Mouse (Mus musculus) cerebellum, postnatal 36 days (tissue): ENCODE measurements around the gene Gse1.

ENCODE experiments used
- DNase-seq, 2 experiments: peaks; one replicate each; pipeline ENCODE4 v3.0.0; 2021 to 2022; ENCODE audit warnings: mixed read lengths in 2 of 2

Gene Gse1

DNA sequence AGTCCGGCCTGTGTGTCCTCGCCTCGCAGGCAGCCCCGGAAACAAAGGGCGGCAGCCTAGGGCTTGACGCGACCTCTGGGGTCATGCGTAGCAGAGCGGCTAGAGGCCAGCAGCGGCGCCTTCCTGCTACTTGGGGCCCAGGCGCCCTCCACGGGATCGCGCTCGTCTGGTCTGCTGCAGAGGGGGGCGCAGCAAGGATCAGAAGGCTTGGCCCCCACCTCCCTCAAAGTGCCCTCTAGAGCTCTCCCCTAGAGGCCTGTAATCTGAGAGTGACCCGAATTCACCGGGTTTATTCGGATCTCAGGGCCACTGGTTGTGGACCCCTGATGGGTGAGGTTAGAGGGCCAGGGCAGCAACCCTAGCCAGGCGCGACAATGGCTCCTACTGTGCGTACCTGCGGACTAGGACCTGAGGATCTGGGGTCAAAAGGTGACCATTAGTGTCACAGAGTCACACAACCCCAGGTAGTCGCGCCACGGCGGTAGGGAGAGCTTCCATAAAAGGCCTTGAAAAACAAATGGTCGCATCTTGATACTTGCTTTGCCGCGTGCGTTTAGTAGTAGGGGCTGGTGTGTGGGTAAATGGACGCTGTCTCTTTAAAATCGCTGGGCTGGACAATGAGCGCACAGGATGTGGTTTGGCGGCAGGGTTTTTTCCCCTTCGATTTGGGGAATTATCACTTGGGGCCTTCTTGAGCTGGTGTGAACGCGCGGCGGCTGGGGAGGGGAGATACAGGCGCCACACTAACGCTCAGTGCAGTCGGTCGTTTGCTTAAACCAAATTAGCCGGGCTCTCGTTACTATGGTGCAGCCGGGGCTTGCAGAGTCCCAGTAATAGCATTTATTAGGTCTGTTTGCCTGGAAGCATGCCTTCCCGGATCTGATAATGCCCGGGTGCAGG is 258.5 kb downstream of the Gse1 start:
- peak; percentile 57 to 60 for DNase-seq

DNA sequence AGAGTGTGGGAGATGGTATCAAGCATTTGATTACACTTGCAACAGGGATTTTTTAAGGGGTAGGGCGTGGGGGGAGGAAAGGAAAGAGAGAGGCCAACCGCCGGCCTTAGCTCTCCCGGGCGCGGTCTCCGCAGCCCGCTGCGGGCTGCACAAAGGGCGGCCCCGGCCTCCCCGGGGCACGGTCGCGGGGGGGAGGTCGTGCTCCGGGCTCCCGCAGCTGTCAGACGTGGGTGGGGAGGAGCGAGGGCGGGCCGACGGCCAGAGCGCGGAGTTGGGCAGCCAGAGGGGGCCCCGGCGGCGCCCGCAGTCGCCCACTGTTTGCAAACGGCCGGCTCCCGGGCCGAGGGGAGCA is 259.1 kb downstream of the Gse1 start:
- DNase-seq: no peak

GRCm38 (mm10) chr8:120487729-120488510 is 259.7 kb downstream of the Gse1 start:
- peak; percentile 69 to 71 for DNase-seq

GRCm38 (mm10) chr8:120488636-120489131 is 260.4 kb downstream of the Gse1 start:
- peak; percentile 56 to 59 for DNase-seq

GRCm38 (mm10) chr8:120489142-120489754 is 261.0 kb downstream of the Gse1 start:
- DNase-seq: peak; percentile 61 to 66

- peak in 1 of 2 experiments; percentile 58 for DNase-seq
These were observed 261.6 kb downstream of the Gse1 start for GRCm38 (mm10) chr8:120489771-120490281.

- DNase-seq: peak in 1 of 2 experiments; percentile 42
These were observed 262.3 kb downstream of the Gse1 start for GRCm38 (mm10) chr8:120490354-120491141.

- no peak for DNase-seq
These were observed 263.0 kb downstream of the Gse1 start for GRCm38 (mm10) chr8:120491166-120491793.

- DNase-seq: no peak
These were observed 264.1 kb downstream of the Gse1 start for GRCm38 (mm10) chr8:120492193-120492880.

- no peak for DNase-seq
These were observed 264.6 kb downstream of the Gse1 start for GRCm38 (mm10) chr8:120492881-120493220.

DNA sequence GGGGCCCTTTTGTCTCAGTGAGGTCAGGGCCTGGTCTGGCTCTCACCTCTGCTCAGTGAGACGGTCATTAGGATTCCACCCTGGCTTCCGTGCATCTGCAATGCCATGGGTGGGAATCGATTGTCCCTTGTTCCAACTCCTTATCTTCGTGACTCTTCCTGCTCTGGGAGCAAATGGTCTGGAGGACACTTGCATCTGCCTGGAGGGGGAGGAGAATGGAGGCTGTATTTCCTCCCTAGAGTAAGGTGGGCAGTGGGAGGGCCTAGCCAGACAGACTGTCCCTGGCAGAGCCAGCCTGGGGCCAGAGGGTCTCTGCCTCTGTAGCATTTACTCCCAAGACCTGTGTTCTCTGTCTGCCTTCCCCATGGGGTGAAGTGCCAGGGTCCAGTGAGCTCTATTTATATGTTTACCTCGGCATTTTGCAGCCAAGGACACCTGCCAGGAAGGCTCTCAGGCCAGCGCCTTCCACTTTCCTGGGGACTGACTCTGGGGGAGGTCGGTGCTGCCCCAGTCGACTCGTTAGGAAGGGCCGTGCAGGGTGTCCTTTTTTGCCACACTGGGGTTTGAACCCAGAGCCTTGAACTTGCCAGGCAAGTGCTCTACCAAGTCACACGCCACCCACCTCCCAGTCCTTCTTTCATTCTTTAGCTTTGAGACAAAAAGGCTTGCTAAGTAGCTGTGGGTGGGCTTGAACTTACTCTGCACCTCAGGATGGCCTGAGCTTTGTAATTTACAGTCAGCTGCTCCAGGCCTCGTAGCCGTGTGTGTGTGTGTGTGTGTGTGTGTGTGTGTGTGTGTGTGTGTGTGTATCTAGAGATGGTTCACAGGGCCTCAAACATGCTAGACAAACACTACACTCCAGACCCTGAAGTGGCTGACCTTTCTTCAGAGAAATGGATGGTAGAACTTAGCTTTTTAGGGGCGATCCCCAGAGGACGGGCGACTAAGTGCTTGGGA is 265.5 kb downstream of the Gse1 start:
- DNase-seq: no peak

DNA sequence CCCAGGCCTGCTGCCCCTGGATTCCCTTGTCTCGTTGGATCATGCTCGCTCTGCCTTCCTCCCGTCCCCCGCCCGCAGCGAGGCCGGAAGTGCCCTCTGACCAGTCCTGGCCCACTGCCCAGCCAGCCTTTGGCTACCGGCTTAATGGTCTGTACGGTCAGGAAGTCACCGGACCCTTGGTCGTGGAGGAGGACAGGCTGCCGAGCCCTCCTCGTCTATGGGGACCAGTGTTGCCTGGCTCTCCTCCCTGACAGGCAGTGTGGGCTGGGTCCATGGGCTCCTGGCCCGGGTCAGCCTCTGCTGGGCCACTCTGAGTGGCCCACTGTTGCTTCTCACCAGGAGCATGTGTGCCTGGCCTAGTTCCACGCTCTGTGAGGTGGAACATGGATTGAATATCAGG is 266.6 kb downstream of the Gse1 start:
- peak in 1 of 2 experiments; percentile 49 for DNase-seq

GRCm38 (mm10) chr8:120495461-120495860 is 267.2 kb downstream of the Gse1 start:
- DNase-seq: no peak

DNA sequence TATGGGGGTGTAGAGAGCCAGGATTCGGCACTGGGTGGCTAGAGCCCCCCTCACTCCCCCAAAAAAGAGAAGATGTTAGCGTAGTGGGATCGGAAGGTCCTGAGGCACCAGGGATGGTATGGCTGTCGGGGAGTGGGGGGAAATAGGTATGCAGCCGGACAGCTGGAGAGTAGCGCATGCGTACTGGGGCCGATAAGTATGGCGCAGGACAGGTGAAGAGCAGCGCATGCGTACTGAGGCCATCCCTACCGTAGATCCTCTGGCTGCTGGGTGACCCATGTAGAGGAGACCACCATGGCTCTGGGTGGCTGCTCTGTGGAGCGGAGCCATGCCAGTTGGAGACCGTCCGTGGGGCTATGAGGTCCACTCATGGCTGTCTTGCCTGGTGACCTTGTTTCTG is 268.2 kb downstream of the Gse1 start:
- DNase-seq: no peak

GRCm38 (mm10) chr8:120497503-120497946 is 269.3 kb downstream of the Gse1 start:
- DNase-seq: no peak

DNA sequence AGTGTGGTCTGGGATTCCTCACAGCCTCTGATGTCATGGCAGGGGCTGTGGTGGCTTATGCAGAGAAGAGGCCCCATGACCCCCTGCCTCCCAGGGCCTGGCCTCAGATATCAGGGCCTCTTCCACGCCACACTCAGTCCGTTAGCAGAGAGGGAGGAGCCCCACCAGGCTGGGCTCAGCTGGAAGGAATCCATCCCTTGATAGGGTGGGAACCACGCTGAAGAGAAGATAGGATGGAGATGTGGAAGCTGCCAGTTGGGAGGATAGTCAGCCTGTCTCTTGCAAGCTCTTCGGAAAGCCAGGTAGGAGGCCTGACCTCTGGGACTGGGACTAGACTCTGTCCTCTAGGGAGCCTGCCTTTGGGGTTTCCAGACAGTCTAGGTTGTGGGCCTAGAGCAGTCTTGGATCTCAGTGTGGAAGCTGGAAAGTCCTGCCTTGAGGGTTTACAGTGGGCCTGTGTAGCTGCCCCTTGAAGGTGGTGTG is 270.1 kb downstream of the Gse1 start:
- DNase-seq: no peak

DNA sequence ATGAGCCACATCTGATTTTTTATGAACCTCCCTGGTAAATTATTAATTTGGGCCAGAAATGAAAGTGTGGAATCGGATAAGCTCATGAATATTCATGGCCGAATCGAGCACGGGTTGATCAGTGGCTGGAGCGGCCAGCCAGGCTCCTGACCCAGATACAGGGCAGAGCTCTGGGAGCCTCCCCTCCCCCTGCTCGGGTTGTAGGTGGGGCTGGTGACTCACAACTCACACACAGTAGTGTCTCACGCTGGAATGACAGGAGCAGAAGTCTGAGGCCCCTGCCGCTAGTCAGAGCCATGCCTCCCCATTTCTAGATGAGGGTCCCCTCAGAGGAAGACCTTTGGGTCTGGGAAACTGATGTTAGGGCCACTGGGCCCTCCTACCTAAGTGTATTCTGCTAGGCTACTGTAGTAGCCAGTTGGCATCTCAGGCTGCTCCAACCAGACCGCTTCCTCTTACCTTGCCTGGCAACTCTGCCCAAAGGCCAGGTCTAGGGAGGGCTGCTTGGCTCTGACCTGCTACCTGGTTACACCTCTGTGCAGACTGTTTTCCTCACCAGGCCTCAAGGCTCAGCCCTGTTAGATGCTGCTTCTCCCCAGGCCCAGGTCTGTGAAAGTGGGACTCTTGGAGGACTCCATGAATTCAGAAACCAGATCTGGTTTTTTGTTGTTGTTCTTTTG is 270.8 kb downstream of the Gse1 start:
- DNase-seq: peak; percentile 74 to 82

GRCm38 (mm10) chr8:120500701-120501261 is 272.5 kb downstream of the Gse1 start:
- peak; percentile 59 to 66 for DNase-seq

GRCm38 (mm10) chr8:120501426-120501825 is 273.2 kb downstream of the Gse1 start:
- no peak for DNase-seq
